Mouse (Mus musculus): ENCODE measurements around the gene Cnnm1.

Cnnm1 gene

DNA sequence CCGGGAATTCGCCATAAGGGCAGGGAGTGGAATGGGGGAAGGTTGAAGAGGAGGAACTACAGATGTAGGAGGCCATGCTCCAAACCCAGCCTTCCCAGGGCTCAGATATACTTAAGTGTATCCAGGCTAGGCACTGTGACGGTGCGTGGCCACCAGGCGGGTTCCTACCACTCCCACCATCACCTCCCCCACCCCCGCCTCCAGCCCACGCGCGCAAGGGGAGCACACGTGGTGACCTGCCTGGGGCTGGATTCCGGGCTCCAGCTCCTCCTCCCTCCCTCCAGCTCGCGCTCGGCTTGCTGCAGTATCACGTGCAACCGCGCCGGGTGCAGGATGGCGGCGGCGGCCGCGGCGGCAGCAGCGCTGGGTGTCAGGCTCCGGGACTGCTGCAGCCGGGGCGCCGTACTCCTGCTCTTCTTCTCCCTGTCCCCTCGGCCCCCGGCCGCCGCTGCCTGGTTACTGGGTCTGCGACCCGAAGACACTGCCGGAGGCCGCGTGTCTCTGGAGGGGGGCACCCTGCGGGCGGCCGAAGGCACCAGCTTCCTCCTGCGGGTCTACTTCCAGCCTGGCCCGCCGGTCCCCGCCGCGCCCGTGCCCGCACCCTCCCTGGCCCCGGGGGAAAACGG is at the start of gene Cnnm1:
TSS of gene Cnnm1 (plus strand) at position 325 of the 626 bp plus-strand sequence.
- DNase-seq, result peak; percentile 62 to 76

DNA sequence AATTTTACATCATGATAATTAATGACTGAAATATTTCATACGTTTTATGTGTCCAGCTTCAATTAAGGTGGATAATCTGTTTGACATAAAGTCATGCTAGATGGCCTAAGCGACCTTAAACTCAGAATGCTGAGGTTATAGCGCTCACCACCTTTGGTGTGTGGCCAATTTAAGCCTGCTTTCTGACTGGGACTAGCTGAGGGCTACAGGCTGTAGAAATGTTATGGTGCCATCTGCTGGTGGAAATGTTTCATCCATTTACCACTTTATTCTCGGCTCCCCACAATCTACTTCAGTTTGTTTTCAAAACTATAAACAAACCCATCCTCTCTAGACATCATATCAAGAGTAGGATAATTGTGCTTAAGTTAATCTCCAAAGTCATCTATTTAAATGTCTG is 43.9 kb upstream of the Cnnm1 start:
- peak; percentile 29 to 41 for DNase-seq

DNA sequence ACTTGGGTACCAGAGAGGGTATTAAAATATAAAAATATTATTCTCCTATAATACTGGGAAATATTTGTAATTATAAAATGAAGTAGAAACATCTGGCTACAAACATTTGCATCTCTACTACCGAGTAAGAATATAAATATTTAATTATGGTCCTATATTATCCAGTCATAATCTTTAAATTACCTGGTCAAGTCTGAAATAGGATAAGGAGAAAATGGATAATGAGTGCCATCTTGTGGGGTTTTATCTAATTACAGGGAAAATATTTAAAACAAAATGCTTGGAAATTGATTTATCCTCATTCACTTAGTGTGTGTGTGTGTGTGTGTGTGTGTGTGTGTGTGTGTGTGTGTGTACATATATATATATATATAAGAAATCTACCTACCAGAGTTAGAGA is 33.1 kb upstream of the Cnnm1 start:
- no peak for DNase-seq

DNA sequence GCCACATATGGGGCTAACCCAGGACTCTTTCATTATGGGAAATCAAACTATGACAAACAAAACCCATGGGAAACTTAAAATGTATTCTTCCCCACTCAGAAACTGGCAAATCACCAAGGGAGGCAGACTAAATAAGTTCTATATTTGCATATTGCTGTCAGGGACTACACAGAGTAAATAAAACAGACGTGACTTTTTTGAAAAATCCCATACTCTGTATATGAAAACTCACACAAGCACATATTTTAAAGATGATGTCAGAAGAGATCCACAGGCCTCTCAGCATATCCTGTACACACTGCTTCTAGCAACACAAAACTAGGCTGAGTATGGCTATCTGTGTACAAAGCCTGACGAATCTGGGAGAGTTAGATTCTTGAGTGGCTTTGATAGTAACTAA is 24.7 kb upstream of the Cnnm1 start:
- DNase-seq, result no peak

DNA sequence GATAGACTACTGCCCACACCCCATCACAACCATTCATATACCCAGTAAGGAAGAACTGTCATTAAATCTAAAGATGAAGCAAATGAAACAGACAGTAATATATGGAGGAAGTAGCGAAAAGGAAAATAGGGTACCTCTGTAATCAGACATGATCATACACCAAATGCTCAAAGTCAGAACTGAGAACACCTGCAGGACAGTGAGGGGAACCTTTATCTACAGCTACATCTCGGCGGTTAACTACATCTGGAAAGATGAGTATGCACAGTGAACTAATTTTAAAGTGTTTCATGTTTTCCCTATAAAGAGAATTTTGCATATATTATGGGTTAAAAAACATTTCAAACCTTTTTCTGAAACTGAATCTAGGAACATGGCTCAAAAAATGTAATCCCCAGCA is 19.7 kb upstream of the Cnnm1 start:
- no peak for DNase-seq

DNA sequence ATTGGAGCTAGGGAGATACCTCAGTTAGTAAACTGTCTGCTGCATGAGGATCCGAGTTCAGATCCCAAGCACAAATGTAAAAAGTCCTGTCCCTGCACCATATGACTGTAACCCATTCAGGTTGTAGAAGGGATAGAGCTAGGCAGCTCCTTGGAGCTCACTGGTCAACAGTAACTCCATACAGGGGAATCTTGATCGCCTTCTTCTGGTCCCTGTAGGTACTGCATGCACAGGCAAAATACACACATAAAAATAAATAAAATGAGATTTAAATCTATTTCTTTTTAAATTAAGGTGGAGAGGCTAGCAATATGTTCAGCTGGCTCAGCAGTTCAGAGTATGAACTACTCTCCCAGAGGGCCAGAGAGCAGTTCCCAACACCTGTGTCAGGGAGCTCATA is 16.2 kb upstream of the Cnnm1 start:
- DNase-seq, result no peak

DNA sequence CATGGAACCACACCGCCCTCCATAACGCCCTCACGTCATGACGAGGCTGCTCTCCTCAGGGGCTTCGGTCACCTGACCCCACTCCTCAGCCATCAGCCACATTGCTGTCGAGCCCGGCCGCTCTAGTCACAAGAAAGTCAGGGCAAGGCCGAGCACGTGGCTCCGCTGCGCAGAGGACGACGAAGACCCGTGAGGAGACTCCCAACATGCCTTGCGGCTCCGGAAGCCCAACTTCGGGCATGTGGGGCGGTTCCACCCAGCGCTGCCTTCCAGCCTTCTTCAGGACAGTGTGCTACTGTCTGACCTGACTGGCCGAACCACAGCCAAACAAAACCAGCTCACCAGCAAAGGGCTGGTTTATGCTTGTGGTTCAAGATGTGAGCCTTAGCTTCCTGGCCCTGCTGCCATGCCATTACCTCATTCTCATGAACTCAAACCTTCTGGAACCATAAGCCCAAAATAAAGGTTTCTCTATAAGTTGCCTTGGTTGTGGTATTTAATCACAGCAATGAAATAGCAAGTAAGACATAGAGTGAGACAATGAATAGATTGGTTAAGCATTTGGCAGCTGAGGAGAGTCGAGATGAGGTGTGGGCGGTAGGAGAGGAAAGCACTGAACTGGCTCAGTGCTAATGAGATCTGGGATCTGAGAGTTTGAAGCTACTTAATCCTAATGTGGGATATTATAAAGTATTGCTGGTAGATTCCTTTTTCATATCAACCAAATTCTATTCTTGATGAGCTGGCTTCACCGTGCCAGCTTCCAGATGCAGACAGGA is 12.6 kb upstream of the Cnnm1 start:
- DNase-seq, result no peak

DNA sequence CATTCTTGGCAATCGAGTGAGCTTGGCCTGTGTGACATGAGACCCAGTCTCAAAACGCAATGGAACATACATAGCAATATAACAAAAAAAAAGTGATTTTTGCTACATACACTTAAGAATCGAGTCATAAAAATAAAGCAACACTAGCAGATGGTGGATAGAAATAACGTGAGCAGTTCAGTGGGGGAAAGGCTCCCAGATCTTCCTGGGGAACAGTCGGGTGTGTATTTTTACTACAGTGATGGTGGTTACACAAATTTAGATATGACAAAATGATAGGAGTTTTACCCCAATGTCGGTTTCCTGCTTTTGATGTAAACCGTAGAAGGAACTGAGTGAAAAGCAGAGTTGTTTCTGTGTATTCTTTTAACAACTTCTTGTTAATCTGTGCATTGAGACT is 990 bp upstream of the Cnnm1 start:
- no peak for DNase-seq

DNA sequence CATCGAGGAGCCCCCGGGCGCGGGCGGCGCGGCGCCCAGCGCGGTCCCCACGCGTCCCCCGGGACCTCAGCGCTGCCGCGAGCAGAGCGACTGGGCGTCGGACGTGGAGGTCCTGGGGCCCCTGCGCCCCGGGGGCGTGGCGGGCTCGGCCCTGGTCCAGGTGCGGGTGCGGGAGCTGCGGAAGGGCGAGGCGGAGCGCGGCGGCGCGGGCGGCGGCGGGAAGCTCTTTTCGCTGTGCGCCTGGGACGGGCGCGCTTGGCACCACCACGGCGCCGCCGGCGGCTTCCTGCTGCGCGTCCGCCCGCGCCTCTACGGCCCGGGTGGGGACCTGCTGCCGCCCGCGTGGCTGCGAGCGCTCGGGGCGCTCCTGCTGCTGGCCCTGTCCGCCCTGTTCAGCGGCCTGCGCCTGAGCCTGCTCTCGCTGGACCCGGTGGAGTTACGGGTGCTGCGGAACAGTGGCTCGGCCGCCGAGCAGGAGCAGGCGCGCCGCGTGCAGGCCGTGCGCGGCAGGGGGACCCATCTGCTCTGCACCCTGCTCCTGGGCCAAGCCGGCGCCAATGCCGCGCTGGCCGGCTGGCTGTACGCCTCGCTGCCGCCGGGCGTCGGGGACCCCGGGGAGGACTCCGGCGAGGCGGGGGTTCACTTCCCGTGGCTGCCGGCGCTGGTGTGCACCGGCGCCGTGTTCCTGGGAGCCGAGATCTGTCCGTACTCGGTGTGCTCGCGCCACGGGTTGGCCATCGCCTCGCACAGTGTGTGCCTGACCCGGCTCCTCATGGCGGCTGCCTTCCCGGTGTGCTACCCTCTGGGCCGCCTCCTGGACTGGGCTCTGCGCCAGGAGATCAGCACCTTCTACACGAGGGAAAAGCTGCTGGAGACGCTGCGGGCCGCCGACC is 778 bp downstream of the Cnnm1 start:
- peak; percentile 37 to 56 for DNase-seq

DNA sequence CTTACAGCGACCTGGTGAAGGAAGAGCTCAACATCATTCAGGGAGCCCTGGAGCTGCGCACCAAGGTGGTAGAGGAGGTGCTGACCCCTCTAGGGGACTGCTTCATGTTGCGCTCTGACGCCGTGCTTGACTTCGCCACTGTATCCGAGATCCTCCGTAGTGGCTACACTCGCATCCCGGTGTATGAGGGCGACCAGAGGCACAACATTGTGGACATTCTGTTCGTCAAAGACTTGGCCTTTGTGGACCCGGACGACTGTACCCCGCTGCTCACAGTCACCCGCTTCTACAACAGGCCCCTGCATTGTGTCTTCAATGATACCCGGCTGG is 1.4 kb downstream of the Cnnm1 start:
- DNase-seq, result peak in 1 of 2 experiments; percentile 5

DNA sequence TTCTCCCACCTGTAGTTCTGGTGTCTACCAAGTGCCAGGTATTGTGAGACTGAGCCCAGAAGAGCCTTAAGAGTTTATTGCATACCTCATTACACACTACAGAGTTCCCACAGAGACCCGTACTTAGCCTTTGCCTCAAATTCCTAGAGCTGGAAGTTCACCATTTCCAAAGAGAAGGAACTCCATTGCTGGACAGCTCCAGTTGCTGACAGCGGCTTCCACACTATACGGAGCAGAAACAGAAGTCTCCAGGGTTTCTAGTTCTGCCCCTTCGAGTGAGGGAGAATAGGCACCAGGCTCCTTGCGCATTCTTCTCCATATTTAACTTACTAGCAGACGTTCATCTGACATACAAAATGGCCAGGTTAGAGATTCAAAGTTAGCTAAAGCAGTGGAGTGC is 2.0 kb downstream of the Cnnm1 start:
- DNase-seq, result peak; percentile 24 to 35

DNA sequence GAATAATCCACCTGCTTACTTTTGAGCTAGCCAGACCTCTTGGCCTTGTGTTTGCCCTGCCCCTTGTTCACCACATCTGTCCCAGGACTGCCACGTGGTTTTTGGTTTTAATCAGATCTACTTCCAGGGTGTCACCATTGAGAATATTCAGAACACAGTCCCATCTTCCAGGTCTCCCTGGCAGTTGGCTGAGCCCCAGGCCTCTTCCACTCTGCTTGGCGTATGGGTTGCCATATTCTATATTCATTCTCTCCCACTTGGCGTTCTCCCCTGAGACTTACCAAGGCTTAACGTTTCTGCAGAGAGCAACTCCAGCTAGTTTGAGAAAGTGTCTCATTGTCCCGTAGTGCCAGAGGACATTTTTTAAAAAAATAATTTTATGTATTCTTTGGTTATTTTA is 2.7 kb downstream of the Cnnm1 start:
- DNase-seq, result no peak

DNA sequence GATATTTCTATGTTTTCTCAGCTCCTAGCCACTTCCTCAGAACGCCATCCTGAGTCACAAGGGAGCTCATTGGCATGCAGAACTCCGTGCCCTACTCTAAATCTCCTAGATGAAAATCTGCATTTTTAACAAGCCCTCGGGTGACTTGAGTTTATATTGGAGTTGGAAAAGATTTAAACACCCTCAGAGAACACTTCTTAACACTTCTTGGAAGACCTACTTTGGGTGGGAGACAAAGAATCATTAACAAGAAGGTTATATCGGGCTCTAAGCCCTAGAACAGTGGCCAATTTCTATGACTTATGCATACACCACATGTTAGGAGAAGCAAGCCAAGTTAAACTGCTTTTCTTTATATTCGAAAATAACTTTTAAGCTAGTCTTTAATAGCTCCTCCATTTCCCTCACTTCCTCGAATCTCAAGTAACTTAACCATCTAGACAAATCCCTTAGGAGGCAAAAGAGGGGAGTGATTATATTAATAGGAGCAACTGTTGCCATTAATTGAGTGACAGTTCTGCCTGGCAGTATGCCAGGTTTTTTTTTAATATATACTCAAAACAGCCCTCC is 4.5 kb downstream of the Cnnm1 start:
- no peak for DNase-seq

DNA sequence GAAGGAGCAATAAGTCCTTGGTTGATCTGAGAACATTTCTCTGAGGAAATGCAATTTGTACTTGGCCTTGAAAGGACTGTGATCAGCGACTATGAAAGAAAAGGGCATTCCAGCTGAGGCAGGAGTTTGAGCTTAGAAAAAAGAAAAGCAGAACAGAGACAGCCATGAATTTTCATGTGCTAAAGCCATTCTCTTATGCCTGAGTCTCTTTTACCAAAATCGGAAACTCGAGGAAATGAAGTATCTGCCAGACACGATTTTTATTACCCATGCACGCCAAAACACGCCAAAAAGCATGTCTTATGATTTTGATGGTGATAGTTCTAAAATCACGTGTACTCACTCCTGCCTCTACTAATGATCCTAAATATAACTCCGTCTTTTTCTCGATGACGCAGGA is 11.3 kb downstream of the Cnnm1 start:
- DNase-seq, result no peak

DNA sequence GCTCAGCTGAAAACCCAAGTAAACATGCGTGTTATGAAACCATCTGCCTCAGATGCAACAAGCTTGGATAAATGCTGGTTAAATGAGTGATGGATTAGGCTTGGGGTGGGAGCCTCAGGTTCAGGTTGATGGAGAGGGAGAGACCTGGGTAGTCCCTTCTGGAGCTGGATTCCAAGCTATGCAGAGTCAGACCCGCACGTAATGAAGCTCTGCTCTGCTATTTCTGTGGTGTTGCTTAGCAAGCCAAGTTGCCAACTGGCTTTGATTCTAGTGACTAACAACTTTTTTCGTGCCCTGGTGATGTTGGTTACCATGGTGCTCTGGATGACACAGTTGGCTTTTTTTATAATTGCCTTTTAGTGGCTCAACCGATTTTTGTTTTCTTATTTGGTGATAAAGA is 11.9 kb downstream of the Cnnm1 start:
- no peak for DNase-seq

DNA sequence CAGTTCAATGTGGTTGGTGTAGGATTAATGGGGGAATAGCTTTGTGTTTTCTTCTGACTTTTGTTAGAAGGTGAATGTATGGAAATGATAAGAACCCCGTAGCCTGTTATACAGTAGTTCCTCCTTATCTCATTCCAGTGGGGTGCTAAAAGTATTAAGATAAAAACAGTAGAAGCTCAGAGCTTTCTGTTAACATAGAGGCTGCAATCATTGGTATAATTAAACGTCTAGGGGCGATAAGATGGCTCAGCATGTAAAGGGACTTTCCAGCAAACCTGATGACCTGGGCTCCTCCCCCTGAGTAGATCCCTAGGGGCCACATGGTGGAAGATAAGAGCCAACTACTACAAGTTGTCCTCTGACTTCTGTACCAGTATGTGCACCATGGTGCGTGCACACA is 12.8 kb downstream of the Cnnm1 start:
- DNase-seq, result no peak

DNA sequence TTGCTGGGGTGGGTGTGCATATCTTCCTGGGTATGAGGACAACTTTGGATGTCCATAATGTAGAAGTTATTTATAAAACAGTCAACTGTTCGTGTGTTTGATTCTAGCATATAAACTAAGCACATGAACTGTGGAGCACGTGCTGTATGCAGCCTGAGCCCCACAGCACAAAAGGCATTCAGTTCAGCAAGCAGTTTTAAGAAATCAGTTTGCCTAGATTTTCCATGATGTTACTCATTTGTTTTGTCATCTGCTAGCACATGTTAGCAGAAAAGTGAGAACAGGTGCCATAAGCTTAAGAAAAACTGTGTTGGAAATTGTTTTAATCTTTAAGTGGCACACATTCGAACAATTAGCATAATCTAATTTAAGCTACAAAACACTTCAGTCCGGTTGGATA is 19.7 kb downstream of the Cnnm1 start:
- DNase-seq, result no peak

DNA sequence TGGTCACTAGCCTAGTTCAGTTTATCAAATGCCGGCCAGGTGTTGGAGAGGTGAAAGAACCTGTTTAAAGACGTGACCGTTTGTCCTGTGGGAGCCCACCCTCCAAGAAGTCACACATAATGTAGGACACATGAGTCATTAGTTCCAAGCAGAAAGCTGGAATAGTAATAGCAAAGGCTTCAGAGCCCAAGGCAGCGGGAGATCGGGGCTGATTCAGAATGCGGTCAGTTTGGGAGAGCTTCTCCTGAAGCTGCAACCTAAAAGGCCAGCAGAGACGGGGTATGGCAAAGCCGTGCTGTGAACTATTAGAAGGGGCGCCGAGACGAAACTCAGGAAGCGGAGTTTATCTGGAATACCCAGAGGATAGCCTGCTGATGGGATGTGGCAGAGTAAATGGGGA is 20.2 kb downstream of the Cnnm1 start:
- no peak for DNase-seq

DNA sequence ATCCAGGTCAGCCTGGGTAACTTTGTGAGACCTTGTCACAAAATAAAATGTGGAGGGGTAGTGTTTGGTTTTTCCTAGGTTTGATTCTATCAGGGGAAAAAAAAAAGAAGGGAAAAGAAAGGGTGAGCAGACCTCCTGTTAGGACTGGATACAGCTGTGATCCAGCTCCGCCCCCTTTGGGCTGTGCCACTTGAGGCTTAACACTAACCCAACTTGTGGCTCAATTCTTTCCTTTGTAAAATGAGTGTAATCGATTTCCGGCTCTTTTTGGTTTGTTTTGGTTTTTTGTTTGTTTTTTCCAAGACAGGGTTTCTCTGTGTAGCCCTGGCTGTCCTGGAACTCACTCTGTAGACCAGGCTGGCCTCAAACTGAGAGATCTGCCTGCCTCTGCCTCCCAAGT is 21.9 kb downstream of the Cnnm1 start:
- DNase-seq, result no peak

DNA sequence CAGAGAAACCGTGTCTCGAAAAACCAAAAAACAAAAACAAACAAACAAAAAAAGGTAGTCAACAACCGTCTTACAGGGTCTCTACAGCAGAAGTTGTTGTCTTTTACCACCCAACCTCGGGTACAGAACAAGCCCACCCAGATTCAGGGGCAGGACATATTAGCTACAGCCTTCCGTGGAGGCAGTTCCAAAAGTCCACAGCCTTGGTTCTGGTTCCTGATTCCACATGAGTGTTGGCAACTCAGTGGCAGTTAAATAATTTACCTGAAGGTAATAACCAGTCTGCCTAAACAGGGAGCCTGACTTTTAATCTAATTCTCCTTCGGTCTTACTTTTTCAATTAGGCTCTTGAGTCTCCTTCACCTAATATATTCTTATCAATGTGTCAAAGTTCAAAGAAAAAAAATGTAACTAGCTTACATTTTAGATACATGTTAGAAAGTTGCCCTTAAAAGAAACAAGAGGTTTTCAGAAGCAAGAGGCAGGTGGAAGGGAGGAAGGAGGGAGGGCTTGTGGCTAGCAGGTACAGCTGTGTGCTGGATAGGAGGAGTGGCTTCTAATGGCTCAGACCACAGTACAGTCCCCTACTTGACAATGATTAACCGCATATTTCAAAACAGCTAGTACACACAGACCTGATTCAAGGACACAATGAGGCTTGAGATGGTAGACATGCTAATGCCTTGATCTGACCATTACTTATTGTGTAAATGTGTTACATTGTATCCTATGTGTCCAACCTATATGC is 23.5 kb downstream of the Cnnm1 start:
- peak in 1 of 2 experiments; percentile 26 for DNase-seq

DNA sequence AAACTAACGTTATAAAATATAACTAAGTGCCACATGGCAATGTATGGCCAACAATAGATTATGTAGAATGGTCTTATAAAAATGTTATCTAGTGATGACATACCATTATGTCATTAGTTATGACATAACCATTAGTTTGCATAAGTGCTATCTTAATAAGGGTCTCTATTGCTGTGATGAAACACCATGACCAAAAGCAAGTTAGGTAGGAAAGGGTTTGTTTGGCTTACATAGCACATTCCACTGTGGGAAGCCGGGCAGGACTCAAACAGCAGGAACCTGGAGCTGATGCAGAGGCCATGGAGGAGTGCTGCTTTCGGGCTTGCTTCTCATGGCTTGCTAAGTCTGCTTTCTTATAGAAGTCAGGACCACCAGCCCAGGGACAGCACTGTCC is 24.1 kb downstream of the Cnnm1 start:
- peak in 1 of 2 experiments; percentile 6 for DNase-seq

DNA sequence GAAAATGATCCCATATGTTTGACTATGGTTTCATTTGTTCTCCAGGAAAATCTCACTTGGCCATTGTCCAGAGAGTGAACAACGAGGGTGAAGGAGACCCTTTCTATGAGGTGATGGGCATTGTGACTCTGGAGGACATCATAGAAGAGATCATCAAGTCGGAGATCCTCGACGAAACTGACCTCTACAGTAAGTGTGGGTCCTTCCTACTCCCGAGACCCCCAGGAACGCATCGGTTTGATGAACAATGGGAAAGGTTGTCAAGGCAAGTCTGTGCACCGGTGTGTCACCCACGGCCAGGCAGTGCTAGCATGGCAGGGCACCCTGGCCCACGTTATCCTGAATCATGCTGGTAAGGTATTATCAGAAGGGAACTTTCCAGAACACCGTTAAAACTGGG is 24.8 kb downstream of the Cnnm1 start:
- no peak for DNase-seq

Data from kidney, postnatal 4 days (tissue).